Mouse (Mus musculus) right cerebral cortex, postnatal 36 days (tissue): ENCODE measurements at regions not wholly inside any gene's neighbourhood (a gene's known extent, or its start where the extent isn't known, plus 50 kb on each side); places are given as distances from the start of the nearest gene placed in this dataset.
A peak's percentile ranks its signal among the peaks of the same experiment; 100 is the strongest.

ENCODE experiments used
- DNase-seq, 2 experiments: peaks; one replicate each; pipeline ENCODE4 v3.0.0; 2022; ENCODE audit warnings: low spot score in 2 of 2, mixed read lengths in 1 of 2

- no peak for DNase-seq
Observed at GRCm38 (mm10) chr11:31746939-31747338, 75.3 kb upstream of the Bod1 start.

- no peak for DNase-seq
Observed at GRCm38 (mm10) chr11:31748275-31748815, 76.7 kb upstream of the Bod1 start.

GRCm38 (mm10) chr11:31751274-31751673 is 79.6 kb upstream of the Bod1 start:
- DNase-seq: no peak

- no peak for DNase-seq
Observed at GRCm38 (mm10) chr11:31753211-31753610, 81.5 kb upstream of the Bod1 start.

- DNase-seq: peak; percentile 55 to 62
Observed at GRCm38 (mm10) chr11:31753711-31754161, 82.1 kb upstream of the Bod1 start.

- DNase-seq: no peak
Observed at GRCm38 (mm10) chr11:31754416-31754815, 82.7 kb upstream of the Bod1 start.

- no peak for DNase-seq
Observed at GRCm38 (mm10) chr11:31755858-31756257, 84.2 kb upstream of the Bod1 start.

- DNase-seq: no peak
Observed at GRCm38 (mm10) chr11:31756355-31757145, 84.9 kb upstream of the Bod1 start.

GRCm38 (mm10) chr11:31759868-31760765 is 88.4 kb upstream of the Bod1 start:
- DNase-seq: peak in 1 of 2 experiments; percentile 46

GRCm38 (mm10) chr11:31763856-31764255 is 92.2 kb upstream of the Bod1 start:
- no peak for DNase-seq

GRCm38 (mm10) chr11:31766296-31766695 is 94.6 kb upstream of the Bod1 start:
- DNase-seq: no peak

- DNase-seq: peak; percentile 66 to 70
Observed at GRCm38 (mm10) chr11:31767727-31768495, 96.2 kb upstream of the Bod1 start.

- no peak for DNase-seq
Observed at GRCm38 (mm10) chr11:31769804-31770654, 98.3 kb upstream of the Bod1 start.

GRCm38 (mm10) chr11:31770881-31771280 is 99.2 kb upstream of the Bod1 start:
- DNase-seq: peak; percentile 75 to 89

GRCm38 (mm10) chr11:31771491-31772439 is 100.1 kb upstream of the Bod1 start:
- no peak for DNase-seq

GRCm38 (mm10) chr11:31777531-31777930 is 94.5 kb upstream of the Cpeb4 start:
- DNase-seq: no peak

- DNase-seq: no peak
Observed at GRCm38 (mm10) chr11:31778766-31779165, 93.2 kb upstream of the Cpeb4 start.

GRCm38 (mm10) chr11:31779267-31779666 is 92.7 kb upstream of the Cpeb4 start:
- no peak for DNase-seq

GRCm38 (mm10) chr11:31780969-31781368 is 91.0 kb upstream of the Cpeb4 start:
- no peak for DNase-seq
